Mouse (Mus musculus): Measurements from ENCODE around the gene Cd300lg. TPM values are rescaled to one million over a fixed set of nuclear protein-coding genes. Genes with fewer than 3 reads are reported as not detected.
A peak's percentile ranks its signal among the peaks of the same experiment; 100 is the strongest.

Cd300lg gene
- polyA plus RNA-seq, 1 experiment from 2014 or later, result 0.70 TPM

DNA sequence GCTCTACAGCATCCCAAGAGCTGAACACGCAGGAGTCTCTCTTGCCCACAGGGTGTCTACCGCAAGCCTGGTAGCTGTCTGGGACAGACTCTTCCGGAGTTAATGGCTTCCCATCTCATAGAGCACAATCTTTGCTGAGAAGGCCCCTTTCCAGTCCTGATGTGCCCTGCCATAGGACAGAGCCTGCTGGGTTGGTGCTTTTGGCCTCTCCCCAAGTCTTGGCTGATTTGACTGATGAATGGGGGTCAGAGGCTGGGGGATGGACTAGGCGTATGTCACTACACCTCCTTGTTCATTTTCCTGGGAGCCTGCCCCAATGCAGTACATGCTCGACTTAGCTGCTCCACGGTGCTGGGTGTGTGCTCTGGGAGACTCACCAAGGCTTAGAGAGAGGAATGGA is 3.5 kb upstream of the Cd300lg start:
- Histone ChIP-seq H3K27me3 (ENCODE audit: control insufficient read depth, insufficient read depth, low read length) (0 out of 2 replicates have a peak, but pooled peaks cover 2% of the 10 kb centered on the region), H3K4me2 (no peak overlapping the region), H3K4me3 (ENCODE audit: low read depth, low read length) (no peak overlapping the region), H3K36me3 (ENCODE audit: control insufficient read depth, insufficient read depth, low read length) (no peaks in the 10 kb centered on the region), H3K27ac (ENCODE audit: low read depth, low read length) (no peak overlapping the region), H3K9ac (ENCODE audit: low read depth, low read length) (no peak overlapping the region), H3K4me1 (ENCODE audit: control insufficient read depth, insufficient read depth, low read length) (no peaks in the 10 kb centered on the region), H3K9me3 (replicated peaks; ENCODE audit: control insufficient read depth, low read length) (no peaks in the 10 kb centered on the region)
- no peak for ATAC-seq (replicated peaks; ENCODE audit: insufficient number of reproducible peaks, low FRiP score, low TSS enrichment)
- WGBS (ENCODE audit: insufficient replicate concordance), result 72% methylated on average over 6 of the region's 6 CpGs

DNA sequence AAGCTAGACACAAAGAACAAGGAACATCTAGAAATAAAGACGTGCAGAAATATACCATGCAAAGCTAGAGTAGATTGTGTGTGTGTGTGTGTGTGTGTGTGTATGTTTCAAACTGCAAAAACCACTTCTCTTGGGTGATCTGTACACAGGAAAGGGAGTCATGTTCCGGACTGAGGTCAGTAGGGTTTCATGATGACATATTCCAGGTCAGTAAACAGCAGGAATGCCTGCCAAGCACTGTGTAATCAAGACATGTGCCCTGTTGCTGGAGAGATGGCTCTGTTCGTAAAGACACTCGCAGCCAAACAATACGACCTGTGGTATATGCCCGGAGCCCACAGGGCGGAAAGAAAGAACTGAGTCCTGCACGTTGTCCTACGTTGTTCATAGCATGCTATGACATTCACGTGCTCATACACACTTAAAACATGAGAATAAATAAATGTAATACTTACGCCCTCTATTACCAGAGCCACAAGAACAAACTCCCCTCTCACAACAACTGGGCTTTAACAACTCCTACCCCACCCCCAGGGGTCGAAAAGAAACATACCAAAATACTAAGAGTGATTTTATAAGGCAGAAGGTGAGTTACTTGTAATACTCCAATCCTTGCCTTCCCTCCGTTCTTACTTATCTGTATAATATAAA is 1.7 kb upstream of the Cd300lg start:
- H3K9me3 ChIP-seq (replicated peaks; ENCODE audit: control insufficient read depth, low read length), result no peaks in the 10 kb centered on the region
- no peak overlapping the region for H3K4me2 ChIP-seq
- H3K4me1 ChIP-seq (ENCODE audit: control insufficient read depth, insufficient read depth, low read length), result no peaks in the 10 kb centered on the region
- WGBS (ENCODE audit: insufficient replicate concordance), result 68% methylated on average over 13 of the region's 13 CpGs
- 0 out of 2 replicates have a peak, but pooled peaks cover 2% of the 10 kb centered on the region for H3K27me3 ChIP-seq (ENCODE audit: control insufficient read depth, insufficient read depth, low read length)
- ATAC-seq (replicated peaks; ENCODE audit: insufficient number of reproducible peaks, low FRiP score, low TSS enrichment), result no peak
- H3K36me3 ChIP-seq (ENCODE audit: control insufficient read depth, insufficient read depth, low read length), result no peaks in the 10 kb centered on the region
- H3K4me3 ChIP-seq (ENCODE audit: low read depth, low read length), result no peak overlapping the region
- no peak overlapping the region for H3K9ac ChIP-seq (ENCODE audit: low read depth, low read length)
- H3K27ac ChIP-seq (ENCODE audit: low read depth, low read length), result no peak overlapping the region

DNA sequence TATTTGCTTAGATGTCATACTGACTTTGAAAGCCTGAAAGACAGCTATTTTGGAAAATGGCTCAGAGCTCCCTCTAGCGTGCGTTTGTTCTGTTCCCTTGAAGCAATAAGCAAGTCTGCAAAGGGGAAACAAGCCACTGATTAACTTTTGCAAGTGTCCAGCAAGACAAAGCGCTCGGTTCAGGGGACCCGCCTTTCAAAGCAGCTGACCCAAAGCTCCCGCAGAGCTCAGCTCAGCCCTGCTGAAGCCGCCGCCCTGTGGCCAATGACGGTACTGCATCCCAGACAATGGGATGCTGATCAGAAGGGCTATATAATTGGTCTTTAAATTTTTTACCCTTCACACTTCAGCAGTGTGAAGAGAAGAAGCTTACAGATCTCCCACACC is 1.2 kb upstream of the Cd300lg start:
- Histone ChIP-seq H3K9me3 (replicated peaks; ENCODE audit: control insufficient read depth, low read length) (no peaks in the 10 kb centered on the region), H3K9ac (ENCODE audit: low read depth, low read length) (no peak overlapping the region), H3K4me1 (ENCODE audit: control insufficient read depth, insufficient read depth, low read length) (no peaks in the 10 kb centered on the region), H3K27me3 (ENCODE audit: control insufficient read depth, insufficient read depth, low read length) (0 out of 2 replicates have a peak, but pooled peaks cover 2% of the 10 kb centered on the region), H3K4me3 (ENCODE audit: low read depth, low read length) (no peak overlapping the region), H3K27ac (ENCODE audit: low read depth, low read length) (no peak overlapping the region), H3K4me2 (no peak overlapping the region), H3K36me3 (ENCODE audit: control insufficient read depth, insufficient read depth, low read length) (no peaks in the 10 kb centered on the region)
- ATAC-seq (replicated peaks; ENCODE audit: insufficient number of reproducible peaks, low FRiP score, low TSS enrichment), result peak; percentile 51; the same call in 1 of the 2 replicates
- under 1% methylated on average over 9 of the region's 9 CpGs for WGBS (ENCODE audit: insufficient replicate concordance)

DNA sequence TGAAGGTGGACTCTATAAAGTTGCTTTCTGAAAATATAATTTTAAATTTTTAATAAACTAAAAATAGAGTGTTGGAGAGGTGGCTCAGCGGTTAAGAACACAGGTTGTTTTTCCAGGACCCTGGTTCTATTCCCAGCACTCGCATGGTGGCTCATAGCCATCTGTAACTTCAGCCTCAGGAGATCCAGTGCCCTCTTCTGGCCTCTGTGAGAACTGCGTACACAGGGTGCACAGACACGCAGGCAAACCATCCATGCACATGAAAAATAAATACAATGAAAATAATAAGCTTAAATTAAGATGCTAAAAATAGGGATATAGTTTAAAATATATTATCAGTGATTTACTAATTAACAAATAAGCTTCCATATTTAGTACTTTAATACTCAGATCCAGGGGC is 663 bp upstream of the Cd300lg start:
- H3K4me3 ChIP-seq (ENCODE audit: low read depth, low read length), result no peak overlapping the region
- H3K27ac ChIP-seq (ENCODE audit: low read depth, low read length), result no peak overlapping the region
- peaks cover 4% of the 10 kb centered on the region for H3K9me3 ChIP-seq (replicated peaks; ENCODE audit: control insufficient read depth, low read length)
- H3K9ac ChIP-seq (ENCODE audit: low read depth, low read length), result no peak overlapping the region
- ATAC-seq (replicated peaks; ENCODE audit: insufficient number of reproducible peaks, low FRiP score, low TSS enrichment), result no peak
- 0 out of 2 replicates have a peak, but pooled peaks cover 2% of the 10 kb centered on the region for H3K27me3 ChIP-seq (ENCODE audit: control insufficient read depth, insufficient read depth, low read length)
- no peaks in the 10 kb centered on the region for H3K4me1 ChIP-seq (ENCODE audit: control insufficient read depth, insufficient read depth, low read length)
- WGBS (ENCODE audit: insufficient replicate concordance), result 67% methylated on average over 4 of the region's 4 CpGs
- H3K36me3 ChIP-seq (ENCODE audit: control insufficient read depth, insufficient read depth, low read length), result no peaks in the 10 kb centered on the region
- H3K4me2 ChIP-seq, result no peak overlapping the region

DNA sequence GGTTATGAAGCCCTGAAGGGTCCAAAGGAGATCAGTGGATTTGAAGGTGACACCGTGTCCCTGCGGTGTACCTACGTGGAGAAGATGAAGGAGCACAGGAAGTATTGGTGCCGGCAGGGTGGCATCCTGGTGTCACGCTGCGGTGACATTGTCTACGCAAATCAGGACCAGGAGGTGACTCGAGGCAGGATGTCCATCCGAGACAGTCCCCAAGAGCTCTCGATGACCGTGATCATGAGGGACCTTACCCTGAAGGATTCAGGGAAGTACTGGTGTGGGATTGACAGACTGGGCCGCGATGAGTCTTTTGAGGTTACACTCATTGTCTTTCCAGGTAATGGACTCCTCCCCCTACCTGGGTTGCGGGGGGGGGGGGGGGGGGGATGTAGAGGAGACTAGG is 1.7 kb downstream of the Cd300lg start:
- no peaks in the 10 kb centered on the region for H3K36me3 ChIP-seq (ENCODE audit: control insufficient read depth, insufficient read depth, low read length)
- ATAC-seq (replicated peaks; ENCODE audit: insufficient number of reproducible peaks, low FRiP score, low TSS enrichment), result no peak
- no peaks in the 10 kb centered on the region for H3K27me3 ChIP-seq (ENCODE audit: control insufficient read depth, insufficient read depth, low read length)
- H3K9me3 ChIP-seq (replicated peaks; ENCODE audit: control insufficient read depth, low read length), result peaks cover 9% of the 10 kb centered on the region
- H3K4me1 ChIP-seq (ENCODE audit: control insufficient read depth, insufficient read depth, low read length), result no peaks in the 10 kb centered on the region
- no peak overlapping the region for H3K27ac ChIP-seq (ENCODE audit: low read depth, low read length)
- 85% methylated on average over 13 of the region's 14 CpGs for WGBS (ENCODE audit: insufficient replicate concordance)
- no peak overlapping the region for H3K4me2 ChIP-seq
- H3K4me3 ChIP-seq (ENCODE audit: low read depth, low read length), result no peak overlapping the region
- H3K9ac ChIP-seq (ENCODE audit: low read depth, low read length), result no peak overlapping the region

DNA sequence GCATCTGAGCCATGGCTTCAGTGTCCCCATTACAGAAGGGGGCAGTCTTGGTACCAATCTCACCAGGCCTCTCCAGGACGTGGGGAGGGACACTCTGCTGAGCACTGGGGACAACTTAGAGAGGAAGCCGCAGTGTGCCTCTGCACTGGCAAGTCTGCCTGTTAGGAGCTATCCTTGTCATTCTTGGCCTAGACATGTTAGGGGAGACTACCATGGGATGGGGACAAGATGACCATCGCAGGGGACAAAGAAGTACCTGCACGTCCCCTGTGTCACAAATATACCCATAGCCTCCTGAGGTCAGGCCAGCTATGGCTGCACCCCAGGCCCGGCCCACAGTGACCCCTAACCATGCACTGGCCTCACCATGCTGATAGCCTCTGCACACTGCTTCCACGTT is 2.1 kb downstream of the Cd300lg start:
- no peaks in the 10 kb centered on the region for H3K4me1 ChIP-seq (ENCODE audit: control insufficient read depth, insufficient read depth, low read length)
- H3K9me3 ChIP-seq (replicated peaks; ENCODE audit: control insufficient read depth, low read length), result peaks cover 9% of the 10 kb centered on the region
- no peak overlapping the region for H3K4me2 ChIP-seq
- H3K36me3 ChIP-seq (ENCODE audit: control insufficient read depth, insufficient read depth, low read length), result no peaks in the 10 kb centered on the region
- ATAC-seq (replicated peaks; ENCODE audit: insufficient number of reproducible peaks, low FRiP score, low TSS enrichment), result no peak
- H3K9ac ChIP-seq (ENCODE audit: low read depth, low read length), result no peak overlapping the region
- no peak overlapping the region for H3K27ac ChIP-seq (ENCODE audit: low read depth, low read length)
- no peaks in the 10 kb centered on the region for H3K27me3 ChIP-seq (ENCODE audit: control insufficient read depth, insufficient read depth, low read length)
- 75% methylated on average over 6 of the region's 6 CpGs for WGBS (ENCODE audit: insufficient replicate concordance)
- no peak overlapping the region for H3K4me3 ChIP-seq (ENCODE audit: low read depth, low read length)

DNA sequence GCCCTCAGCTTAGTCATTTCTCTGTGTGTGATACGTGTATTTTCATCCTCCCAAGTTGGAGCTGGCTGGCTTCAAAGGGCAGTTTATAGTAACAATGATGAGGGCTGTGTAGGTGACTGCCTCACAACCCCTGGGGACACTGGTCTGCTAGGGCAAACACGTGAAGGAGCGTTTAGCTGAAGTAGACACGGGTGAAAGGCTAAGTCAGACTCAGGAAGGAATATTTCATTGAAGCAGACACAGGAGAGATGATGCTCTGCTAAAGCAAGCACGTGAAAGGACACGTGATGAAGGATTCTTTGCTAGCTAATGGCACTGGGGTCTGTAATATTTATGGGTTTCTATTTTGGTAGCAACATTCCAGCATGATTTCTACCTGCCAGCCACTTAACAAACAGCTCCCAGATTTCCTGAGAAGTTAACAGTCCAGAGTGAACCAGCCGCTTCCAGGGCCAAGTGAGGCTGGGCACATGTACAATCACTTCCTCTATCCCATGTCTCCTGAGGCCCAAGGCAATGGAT is 3.4 kb downstream of the Cd300lg start:
- no peak overlapping the region for H3K27ac ChIP-seq (ENCODE audit: low read depth, low read length)
- no peak overlapping the region for H3K4me2 ChIP-seq
- H3K4me1 ChIP-seq (ENCODE audit: control insufficient read depth, insufficient read depth, low read length), result no peaks in the 10 kb centered on the region
- no peaks in the 10 kb centered on the region for H3K27me3 ChIP-seq (ENCODE audit: control insufficient read depth, insufficient read depth, low read length)
- no peak overlapping the region for H3K4me3 ChIP-seq (ENCODE audit: low read depth, low read length)
- no peak for ATAC-seq (replicated peaks; ENCODE audit: insufficient number of reproducible peaks, low FRiP score, low TSS enrichment)
- 80% methylated on average over 7 of the region's 7 CpGs for WGBS (ENCODE audit: insufficient replicate concordance)
- H3K36me3 ChIP-seq (ENCODE audit: control insufficient read depth, insufficient read depth, low read length), result no peaks in the 10 kb centered on the region
- H3K9ac ChIP-seq (ENCODE audit: low read depth, low read length), result no peak overlapping the region
- peaks cover 9% of the 10 kb centered on the region for H3K9me3 ChIP-seq (replicated peaks; ENCODE audit: control insufficient read depth, low read length)

DNA sequence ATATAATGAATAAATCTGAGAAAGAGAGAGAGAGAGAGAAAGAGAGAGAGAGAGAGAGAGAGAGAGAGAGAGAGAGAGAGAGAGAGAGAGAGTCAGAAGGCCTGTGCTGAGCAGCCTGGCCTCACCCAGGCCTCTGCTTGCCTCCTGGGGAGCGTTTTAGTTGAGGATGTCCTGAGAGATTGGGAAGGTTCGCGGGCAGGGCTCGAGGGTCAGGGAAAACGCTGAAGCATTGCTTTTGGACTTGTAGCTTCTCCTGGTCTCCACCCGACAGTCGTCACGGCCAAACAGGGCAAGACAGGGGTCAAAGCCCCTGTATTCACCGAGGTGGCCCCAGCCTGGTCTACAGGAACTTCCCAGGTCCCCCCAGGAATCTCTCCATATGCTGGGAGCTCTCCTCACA is 5.3 kb downstream of the Cd300lg start:
- H3K4me3 ChIP-seq (ENCODE audit: low read depth, low read length), result no peak overlapping the region
- no peaks in the 10 kb centered on the region for H3K27me3 ChIP-seq (ENCODE audit: control insufficient read depth, insufficient read depth, low read length)
- 65% methylated on average over 9 of the region's 9 CpGs for WGBS (ENCODE audit: insufficient replicate concordance)
- H3K27ac ChIP-seq (ENCODE audit: low read depth, low read length), result no peak overlapping the region
- ATAC-seq (replicated peaks; ENCODE audit: insufficient number of reproducible peaks, low FRiP score, low TSS enrichment), result no peak
- H3K9me3 ChIP-seq (replicated peaks; ENCODE audit: control insufficient read depth, low read length), result peaks cover 9% of the 10 kb centered on the region
- no peaks in the 10 kb centered on the region for H3K36me3 ChIP-seq (ENCODE audit: control insufficient read depth, insufficient read depth, low read length)
- H3K4me1 ChIP-seq (ENCODE audit: control insufficient read depth, insufficient read depth, low read length), result no peaks in the 10 kb centered on the region
- H3K9ac ChIP-seq (ENCODE audit: low read depth, low read length), result no peak overlapping the region
- no peak overlapping the region for H3K4me2 ChIP-seq

DNA sequence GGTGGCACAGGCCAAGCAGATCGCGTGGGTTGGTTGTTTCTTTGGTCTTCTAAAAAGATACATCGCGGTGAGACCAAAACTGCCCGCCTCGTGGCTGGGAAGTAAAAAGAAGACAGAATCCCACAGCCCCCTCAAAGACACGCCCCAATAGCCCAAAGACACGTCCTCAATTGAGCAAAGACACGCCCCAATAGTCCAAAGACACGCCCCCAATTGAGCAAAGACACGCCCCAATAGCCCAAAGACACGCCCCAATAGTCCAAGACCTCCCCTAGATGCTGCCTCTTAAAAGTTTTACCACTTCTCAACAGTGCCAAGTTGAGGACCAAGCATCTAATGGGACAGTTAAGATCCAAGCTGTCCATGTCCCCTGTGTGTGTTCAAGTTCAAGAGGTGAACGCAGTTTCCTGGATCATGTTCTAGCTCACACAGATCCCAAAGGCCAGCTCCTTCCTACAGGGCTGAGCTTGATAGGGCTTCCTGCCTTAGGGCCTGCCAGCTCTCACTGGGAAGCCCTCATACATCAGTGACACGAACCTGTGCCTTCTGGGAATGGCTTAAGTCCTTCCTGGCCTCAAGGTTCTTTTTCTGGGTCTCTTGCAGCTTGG is 8.7 kb downstream of the Cd300lg start:
- Histone ChIP-seq H3K27me3 (ENCODE audit: control insufficient read depth, insufficient read depth, low read length) (no peaks in the 10 kb centered on the region), H3K27ac (ENCODE audit: low read depth, low read length) (no peak overlapping the region), H3K4me2 (no peak overlapping the region), H3K4me3 (ENCODE audit: low read depth, low read length) (no peak overlapping the region), H3K9me3 (replicated peaks; ENCODE audit: control insufficient read depth, low read length) (peaks cover 9% of the 10 kb centered on the region), H3K36me3 (ENCODE audit: control insufficient read depth, insufficient read depth, low read length) (no peaks in the 10 kb centered on the region), H3K9ac (ENCODE audit: low read depth, low read length) (no peak overlapping the region), H3K4me1 (ENCODE audit: control insufficient read depth, insufficient read depth, low read length) (no peaks in the 10 kb centered on the region)
- no peak for ATAC-seq (replicated peaks; ENCODE audit: insufficient number of reproducible peaks, low FRiP score, low TSS enrichment)
- WGBS (ENCODE audit: insufficient replicate concordance), result 51% methylated on average over 14 of the region's 14 CpGs

Measured in heart, embryonic 11.5 days (tissue).